Mouse (Mus musculus): Measurements from ENCODE around the gene Sprr1a.

GRCm38 (mm10) chr3:92500393-92500792 is 14.7 kb upstream of the Sprr1a start, which contains the start of gene Sprr4:
- no peak for TF ChIP-seq POLR2A (IDR thresholded peaks at IDR 0.05; ENCODE audit: low read depth, low read length)
- TF ChIP-seq CTCF (conservative IDR thresholded peaks at IDR 0.05; ENCODE audit: insufficient read depth, insufficient read length, low read depth, low read length), result no peak
